Mouse (Mus musculus) cerebellum, adult 11-12 months (tissue): ENCODE measurements around the gene Cryzl1.

Experiments
- DNase-seq: peaks from one replicate; pipeline ENCODE4 v3.0.0; 2022

The Cryzl1 gene

GRCm38 (mm10) chr16:91728123-91729065 is at the start of gene Cryzl1:
TSS of gene Cryzl1 (minus strand) at chr16:91728975.
- DNase-seq: peak; percentile 100

DNA sequence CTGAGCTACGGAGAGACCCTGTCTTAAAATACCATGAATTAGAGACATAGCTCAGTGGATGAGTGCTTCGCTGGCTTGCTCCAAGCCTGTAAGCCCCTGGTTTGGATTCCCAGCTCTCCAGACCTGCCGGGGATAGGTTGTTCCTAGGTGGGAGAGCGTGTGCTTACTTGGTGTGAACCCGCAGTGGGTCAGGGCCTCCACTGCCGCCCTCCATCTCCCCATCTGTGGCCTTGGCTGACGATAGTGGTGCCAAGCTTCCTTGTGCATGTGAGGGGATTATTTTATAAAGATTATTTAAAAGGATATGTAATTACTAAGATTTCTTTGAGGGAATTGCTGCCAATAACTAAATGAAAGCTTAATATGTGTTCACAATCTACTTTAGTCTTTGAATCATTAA is 43.8 kb upstream of the Cryzl1 start:
- DNase-seq: no peak

DNA sequence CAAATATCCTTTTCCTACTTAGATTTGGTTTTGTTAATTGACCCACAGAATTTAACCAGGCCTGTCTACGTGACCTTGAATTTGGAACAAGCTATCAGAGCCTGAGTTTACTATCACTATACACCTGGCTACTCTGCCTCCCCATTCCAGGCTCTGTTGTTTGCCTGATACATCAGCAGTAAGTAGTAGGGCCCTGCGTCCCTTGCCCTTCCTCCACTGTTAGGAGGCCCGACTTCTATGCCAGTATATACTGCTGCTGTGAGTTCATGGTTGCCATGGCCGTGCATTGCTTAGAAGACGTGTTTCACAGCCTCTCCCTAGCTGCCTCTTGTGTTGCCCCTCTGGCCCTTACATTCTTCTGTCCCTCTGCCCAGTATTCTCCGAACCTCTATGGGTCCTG is 42.6 kb upstream of the Cryzl1 start:
- DNase-seq: no peak

DNA sequence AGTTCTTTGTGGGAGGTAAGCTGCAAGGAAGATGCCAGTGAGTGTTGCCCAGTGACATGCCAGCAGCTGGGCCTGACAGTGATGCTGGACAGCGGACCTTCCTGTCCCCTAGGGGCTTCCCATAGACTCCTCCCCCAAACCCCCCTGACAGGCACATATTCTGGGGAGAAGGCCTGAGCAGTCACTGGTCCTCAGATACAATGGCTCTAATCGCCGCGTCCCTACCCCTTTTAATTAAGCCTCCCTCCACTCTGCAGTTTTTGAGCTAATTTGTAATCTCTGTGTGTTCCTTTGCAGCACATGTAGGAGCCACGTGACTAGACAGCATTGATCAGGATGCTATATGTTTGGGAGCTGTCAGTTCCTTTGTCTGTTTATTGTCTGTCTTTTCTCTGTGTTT is 41.9 kb upstream of the Cryzl1 start:
- DNase-seq: no peak

DNA sequence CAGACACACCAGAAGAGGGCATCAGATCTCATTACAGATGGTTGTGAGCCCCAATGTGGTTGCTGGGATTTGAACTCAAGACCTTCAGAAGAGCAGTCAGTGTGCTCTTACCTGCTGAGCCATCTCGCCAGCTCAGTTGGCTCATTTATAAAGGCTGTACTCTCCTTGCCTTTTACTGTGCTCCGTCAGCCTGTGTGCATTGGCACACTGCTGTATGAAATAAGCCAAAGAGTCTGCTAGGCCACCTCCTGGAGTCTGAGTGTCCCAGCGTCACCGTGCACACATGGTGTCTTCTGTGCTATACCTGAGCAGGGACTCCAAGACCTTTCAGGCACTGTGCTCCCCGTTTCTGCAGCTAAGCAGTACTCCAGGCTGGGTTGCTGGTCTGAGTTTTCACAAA is 41.1 kb upstream of the Cryzl1 start:
- DNase-seq: peak; percentile 75

GRCm38 (mm10) chr16:91768586-91768985 is 39.8 kb upstream of the Cryzl1 start:
- DNase-seq: no peak

GRCm38 (mm10) chr16:91767165-91767701 is 38.5 kb upstream of the Cryzl1 start:
- DNase-seq: peak; percentile 89

GRCm38 (mm10) chr16:91765816-91766210 is 37.0 kb upstream of the Cryzl1 start:
- DNase-seq: no peak

DNA sequence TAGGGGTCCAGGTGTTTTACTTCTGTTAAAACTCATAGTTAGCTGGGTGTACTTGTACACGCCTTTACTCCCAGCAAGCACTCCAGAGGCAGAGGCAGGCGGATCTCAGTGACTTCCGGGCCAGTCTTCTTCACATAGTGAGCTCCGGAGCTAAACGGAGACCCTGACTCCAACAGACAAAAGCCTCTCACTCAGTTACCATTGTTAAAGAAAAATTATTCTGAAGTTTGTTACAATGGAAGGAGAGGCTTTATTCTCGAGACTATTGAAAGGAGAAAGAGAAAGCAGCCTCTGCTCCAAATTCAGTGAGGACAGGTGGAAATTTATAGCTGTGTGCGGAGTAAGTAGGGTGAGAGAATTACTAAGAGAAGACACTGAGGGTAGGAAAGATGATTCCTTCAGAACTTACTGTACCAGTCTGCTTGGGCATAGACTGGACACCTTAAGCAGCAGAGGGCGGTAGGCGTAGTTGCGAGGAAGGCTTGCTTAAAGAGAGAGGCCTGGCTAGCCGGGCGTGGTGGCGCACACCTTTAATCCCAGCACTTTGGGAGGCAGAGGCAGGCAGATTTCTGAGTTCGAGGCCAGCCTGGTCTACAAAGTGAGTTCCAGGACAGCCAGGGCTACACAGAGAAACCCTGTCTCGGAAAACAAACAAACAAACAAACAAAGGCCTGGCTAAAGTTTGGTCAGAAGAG is 36.5 kb upstream of the Cryzl1 start:
- no peak for DNase-seq

GRCm38 (mm10) chr16:91764414-91764813 is 35.6 kb upstream of the Cryzl1 start:
- DNase-seq: no peak

- no peak for DNase-seq
These were observed 35.2 kb upstream of the Cryzl1 start for GRCm38 (mm10) chr16:91763975-91764374.

DNA sequence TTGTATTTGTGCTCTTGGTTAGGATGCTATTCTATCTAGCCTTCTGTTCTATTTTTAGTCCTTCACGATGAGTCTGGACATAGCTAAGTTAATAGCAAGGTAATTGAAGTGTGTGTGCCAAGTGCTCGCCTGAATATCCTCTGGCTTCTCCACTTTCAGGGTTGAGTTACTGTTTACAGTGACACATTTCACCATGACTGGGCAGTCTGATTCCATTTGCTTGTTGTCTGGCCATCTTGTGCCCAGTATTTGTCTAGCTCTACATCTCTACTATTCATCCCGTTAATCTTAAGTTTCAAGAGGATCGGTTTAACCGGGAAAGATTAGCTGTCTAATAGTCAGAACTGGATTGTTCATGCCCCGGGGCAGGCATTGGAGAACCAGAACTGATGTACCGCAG is 33.7 kb upstream of the Cryzl1 start:
- DNase-seq: no peak

DNA sequence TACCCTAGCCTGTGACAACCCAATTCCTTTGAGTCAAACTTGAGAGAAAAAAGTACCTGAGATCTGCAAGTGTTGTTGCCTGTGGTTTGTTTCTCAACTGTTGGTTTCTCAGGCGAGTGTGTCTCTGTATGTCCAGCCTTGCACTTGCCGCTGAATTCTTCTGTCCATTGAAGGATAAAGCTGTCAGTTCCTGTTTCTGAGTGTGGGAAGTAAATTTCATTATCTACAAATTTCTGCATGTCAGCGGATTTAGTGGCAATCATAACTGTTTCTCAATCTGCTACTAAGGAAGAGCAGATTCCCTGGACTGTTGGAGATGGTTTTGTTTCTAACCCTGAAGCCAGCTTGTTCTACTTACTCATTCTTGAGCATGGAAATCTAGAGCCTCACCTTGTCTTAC is 33.0 kb upstream of the Cryzl1 start:
- DNase-seq: no peak

DNA sequence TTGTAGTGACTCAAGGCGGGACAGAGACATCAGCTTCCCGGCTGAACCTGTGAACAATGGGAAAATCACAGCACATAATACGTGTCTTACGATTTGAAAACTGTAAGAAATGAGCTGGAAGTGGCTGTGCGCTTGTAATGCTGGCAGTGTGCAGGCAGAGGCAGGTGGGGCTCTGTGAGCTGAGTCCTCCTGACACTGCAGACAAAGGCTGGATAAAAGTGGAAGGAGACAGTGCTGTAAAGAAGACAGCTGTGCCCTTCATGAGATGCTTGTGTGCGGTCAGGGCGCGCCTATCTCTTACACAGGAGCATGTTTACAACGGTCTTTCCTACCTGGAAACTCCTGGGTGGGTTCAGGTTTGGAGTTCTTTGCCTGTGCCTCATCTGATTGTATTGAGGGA is 32.4 kb upstream of the Cryzl1 start:
- no peak for DNase-seq

GRCm38 (mm10) chr16:91754957-91755356 is 26.2 kb upstream of the Cryzl1 start:
- no peak for DNase-seq

DNA sequence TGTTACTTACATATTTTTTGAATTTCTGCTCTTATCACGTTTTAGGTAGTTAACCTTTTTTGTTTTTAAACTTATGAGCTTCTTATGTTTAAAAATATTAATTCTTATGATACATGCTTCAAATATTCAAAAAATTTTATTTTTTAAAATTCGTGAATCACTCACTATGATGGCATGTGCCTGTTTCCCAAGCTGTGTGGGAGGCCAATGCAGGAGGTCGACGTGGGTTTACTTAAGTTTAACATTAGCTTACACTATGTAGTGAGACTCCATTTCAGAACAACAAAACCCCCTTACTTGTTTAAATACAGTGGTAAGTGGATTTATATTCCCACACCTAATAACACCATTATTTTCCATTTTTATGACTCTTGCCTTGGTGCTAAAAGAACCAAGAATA is 24.8 kb upstream of the Cryzl1 start:
- DNase-seq: no peak

DNA sequence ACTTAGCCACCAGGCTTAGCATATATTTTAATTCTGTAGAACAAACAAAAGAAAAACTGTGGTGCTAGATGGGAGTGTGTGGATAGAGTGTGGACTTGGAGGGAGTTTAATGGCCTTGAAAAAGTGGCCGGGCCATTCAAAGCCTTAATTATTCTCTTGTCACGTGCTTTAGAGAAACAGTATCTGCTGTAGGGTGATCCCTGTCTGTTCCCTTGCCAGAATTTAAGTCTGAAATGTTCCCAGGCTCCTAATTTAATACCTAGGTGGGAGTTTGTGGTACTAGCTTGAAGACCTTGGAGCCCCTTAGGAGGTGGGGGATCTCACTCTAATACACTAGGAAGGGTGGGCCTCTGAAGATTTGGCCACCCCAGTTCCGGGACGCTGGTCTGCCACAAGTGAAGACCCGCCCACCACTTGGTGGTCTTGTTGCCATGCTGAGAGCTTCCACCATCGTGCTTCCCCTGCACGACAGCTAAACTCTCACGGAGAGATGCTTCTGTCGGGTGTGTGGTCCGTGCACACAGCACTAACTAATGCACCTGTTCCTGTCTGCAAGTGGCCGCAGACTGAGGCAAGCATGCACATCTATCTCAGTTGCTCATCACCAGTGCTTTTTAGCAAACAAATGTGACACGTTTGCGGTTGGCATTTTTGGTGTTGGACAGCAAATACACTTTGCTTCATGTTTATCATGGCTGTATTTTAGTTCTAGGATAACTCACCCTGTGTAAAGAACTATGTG is 23.0 kb upstream of the Cryzl1 start:
- DNase-seq: no peak

GRCm38 (mm10) chr16:91747567-91747966 is 18.8 kb upstream of the Cryzl1 start:
- DNase-seq: no peak

- DNase-seq: peak; percentile 84
These were observed 17.6 kb upstream of the Cryzl1 start for GRCm38 (mm10) chr16:91746101-91746950.

DNA sequence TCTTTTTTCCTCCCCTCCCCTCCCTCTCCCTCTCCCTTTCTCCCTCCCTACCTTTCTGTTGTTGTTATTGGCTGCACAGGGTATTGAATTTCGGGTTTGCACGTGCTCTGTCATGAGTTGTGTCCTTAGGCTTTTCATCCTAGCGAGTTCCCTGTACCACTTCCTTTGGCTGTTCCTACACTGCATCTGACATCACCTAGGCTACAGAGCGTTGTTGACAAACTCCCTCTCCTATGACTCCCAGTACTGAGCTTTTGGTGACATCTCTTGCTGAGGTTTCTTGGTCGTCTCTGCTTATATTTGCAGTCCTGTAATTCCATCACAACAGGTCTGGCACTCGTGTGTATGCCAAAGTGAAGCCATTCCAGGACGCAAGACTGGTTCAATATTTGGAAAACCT is 14.3 kb upstream of the Cryzl1 start:
- DNase-seq: no peak

DNA sequence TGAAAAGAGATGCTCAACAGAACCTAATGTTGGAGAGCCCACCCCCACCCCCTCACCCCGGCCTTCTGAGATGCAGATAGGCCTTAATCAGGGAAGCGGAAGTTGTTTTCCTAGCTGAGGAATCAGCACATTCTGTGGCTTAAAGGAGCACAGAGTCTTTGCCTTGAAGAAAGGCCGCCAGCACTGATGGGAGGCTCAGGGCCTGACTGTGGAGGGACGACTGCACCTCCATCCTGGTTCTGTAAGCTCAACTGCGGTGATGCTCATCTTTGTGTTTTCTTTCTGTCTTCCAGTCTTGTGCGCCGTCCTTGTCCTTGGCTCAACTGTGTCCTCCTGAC is 12.1 kb upstream of the Cryzl1 start:
- no peak for DNase-seq

- no peak for DNase-seq
These were observed 11.6 kb upstream of the Cryzl1 start for GRCm38 (mm10) chr16:91740184-91740917.
